Mouse (Mus musculus) liver, adult 2 months (tissue): ENCODE results near the gene Sowaha.
A peak's percentile ranks its signal among the peaks of the same experiment; 100 is the strongest.

ENCODE experiments used
- CTCF ChIP-seq: fragments of 200-500 bp; IDR thresholded peaks from 2 replicates; pipeline ENCODE4 v1.5.1; 2011; ENCODE audit warnings: low read depth, low read length, control low read depth
- POLR2A ChIP-seq: fragments of 200-500 bp; IDR thresholded peaks from 2 replicates; pipeline ENCODE4 v1.6.1; 2011; ENCODE audit warnings: low read length, control low read depth; ENCODE audit not compliant: insufficient read depth; ENCODE audit errors: extremely low read depth

- TF ChIP-seq POLR2A (peak; percentile 79; the same call in 1 of the 2 replicates), CTCF (no peak)
These were observed 49.3 kb downstream of the Sowaha start, which contains the start of the genes Uqcrq and Gdf9 for GRCm38 (mm10) chr11:53430670-53431346.
